Mouse (Mus musculus) ES-Bruce4 (cell line): ENCODE measurements at regions not wholly inside any gene's neighbourhood (a gene's known extent, or its start where the extent isn't known, plus 50 kb on each side); places are given as distances from the start of the nearest gene placed in this dataset.

ENCODE experiments used
- CTCF ChIP-seq: IDR thresholded peaks from one replicate; pipeline ENCODE4 v1.8.1; 2011; ENCODE audit warnings: low read depth, low read length
- EP300 ChIP-seq: IDR thresholded peaks from 2 replicates; pipeline ENCODE4 v1.6.1; 2011; ENCODE audit warnings: low read depth, low read length; ENCODE audit not compliant: insufficient read depth
- POLR2A ChIP-seq: IDR thresholded peaks from one replicate; pipeline ENCODE4 v1.8.1; 2011; ENCODE audit warnings: low read length; ENCODE audit not compliant: insufficient read depth

- TF ChIP-seq POLR2A (no peak), CTCF (no peak), EP300 (no peak)
These were observed 144.1 kb downstream of the Nufip1 start for GRCm38 (mm10) chr14:76254565-76255501.
